ENCODE assay signal across 11 mouse cellular contexts in genomic region chr5:116312111-116312737, GRCm38 (mm10). TPM values are rescaled to one million over a fixed set of nuclear protein-coding genes. Genes with fewer than 3 reads are reported as not detected.
A peak's percentile ranks its signal among the peaks of the same experiment; 100 is the strongest.
DNase-seq lines count a peak whose midpoint lies in the region; ATAC-seq and TF ChIP-seq lines count a peak whose summit lies in the region.
"Had no signal": no experiment of that assay in that cellular context is flagged by ENCODE, and none has a peak within 500 bp of the region (broad histone marks: within the 10 kb centered on the region; RNA-seq: fewer than 3 reads in every experiment).

No protein-coding gene starts in this region.

- WGBS in forebrain, embryonic 14.5 days: 1% methylated on average over 15 of the region's 15 CpGs
- WGBS in limb, embryonic 12.5 days: 19% methylated on average over 15 of the region's 15 CpGs
- 47% methylated on average over 15 of the region's 15 CpGs for WGBS in liver, postnatal 0 days (ENCODE audit: insufficient replicate concordance)

- peak; percentile 35 to 41 for DNase-seq in layer of hippocampus, postnatal 10 days (ENCODE audit: low spot score in 2 of 2)
- no peak for DNase-seq in layer of hippocampus, adult 9-11 months
- DNase-seq in forebrain, embryonic 14.5 days (ENCODE audit: low spot score): peak; percentile 88
- peak; percentile 72 for DNase-seq in retina, embryonic 14.5 days (ENCODE audit: low spot score)
- no peak for DNase-seq in liver, postnatal 0 days
- DNase-seq in c-Kit-positive CD71-positive TER-119-positive erythroid progenitor cells, embryonic 14.5 days (ENCODE audit: low spot score): no peak
- no peak for DNase-seq in layer of hippocampus, postnatal 36 days
- DNase-seq: adrenal gland, adult 8-10 months; lung, postnatal 4 days; right cerebral cortex, postnatal 25 days had no signal

- H3K9me3 ChIP-seq in forebrain, embryonic 14.5 days (replicated peaks; ENCODE audit: control insufficient read depth, low read length): no peaks in the 10 kb centered on the region
- H3K9me3 ChIP-seq in limb, embryonic 12.5 days: no peaks in the 10 kb centered on the region
- no peaks in the 10 kb centered on the region for H3K9me3 ChIP-seq in liver, postnatal 0 days (ENCODE audit: low read length)

- ATAC-seq in forebrain, embryonic 14.5 days: peak; percentile 84
- ATAC-seq in limb, embryonic 12.5 days (ENCODE audit: insufficient number of reproducible peaks, insufficient read depth, low FRiP score, low TSS enrichment, low read depth): peak; percentile 27; the same call in 1 of the 2 replicates
- ATAC-seq in liver, postnatal 0 days: no peak

- H3K27ac ChIP-seq in forebrain, embryonic 14.5 days (ENCODE audit: low read depth, low read length): no peak overlapping the region
- peak overlapping the region; percentile 78 for H3K27ac ChIP-seq in limb, embryonic 12.5 days
- no peak overlapping the region for H3K27ac ChIP-seq in liver, postnatal 0 days (ENCODE audit: low read depth)

- peaks cover 51% of the 10 kb centered on the region for H3K27me3 ChIP-seq in forebrain, embryonic 14.5 days (replicated peaks; ENCODE audit: control insufficient read depth, insufficient read depth, low read length)
- no peaks in the 10 kb centered on the region for H3K27me3 ChIP-seq in limb, embryonic 12.5 days
- H3K27me3 ChIP-seq in liver, postnatal 0 days (ENCODE audit: insufficient read depth, low read length): no peaks in the 10 kb centered on the region

- no peaks in the 10 kb centered on the region for H3K4me1 ChIP-seq in forebrain, embryonic 14.5 days (ENCODE audit: control insufficient read depth, insufficient read depth, low read length)
- H3K4me1 ChIP-seq in limb, embryonic 12.5 days (replicated peaks): peaks cover 9% of the 10 kb centered on the region; the same call in 1 of the 2 replicates
- H3K4me1 ChIP-seq in liver, postnatal 0 days (ENCODE audit: insufficient read depth): no peaks in the 10 kb centered on the region

- TF ChIP-seq CTCF in liver, postnatal 0 days (IDR thresholded peaks at IDR 0.05; ENCODE audit: low read depth): no peak

- peak overlapping the region; percentile 39 for H3K4me2 ChIP-seq in forebrain, embryonic 14.5 days (ENCODE audit: low read length)
- peak overlapping the region; percentile 46 for H3K4me2 ChIP-seq in limb, embryonic 12.5 days
- no peak overlapping the region for H3K4me2 ChIP-seq in liver, postnatal 0 days (ENCODE audit: low read depth, low read length)

- H3K4me3 ChIP-seq in forebrain, embryonic 14.5 days (ENCODE audit: low read depth, low read length): peak overlapping the region; percentile 15
- H3K4me3 ChIP-seq in limb, embryonic 12.5 days (replicated peaks): peak overlapping the region; percentile 25; the same call in 1 of the 2 replicates
- H3K4me3 ChIP-seq in liver, postnatal 0 days (ENCODE audit: low read depth, low read length): no peak overlapping the region

- no peak for TF ChIP-seq EP300 in liver, postnatal 0 days (IDR thresholded peaks at IDR 0.05; ENCODE audit: low read depth)

- no peaks in the 10 kb centered on the region for H3K36me3 ChIP-seq in forebrain, embryonic 14.5 days (ENCODE audit: control insufficient read depth, insufficient read depth, low read length)
- no peaks in the 10 kb centered on the region for H3K36me3 ChIP-seq in limb, embryonic 12.5 days
- no peaks in the 10 kb centered on the region for H3K36me3 ChIP-seq in liver, postnatal 0 days (replicated peaks; ENCODE audit: insufficient read depth, low read length)

- peak overlapping the region; percentile 26; the same call in 1 of the 2 replicates for H3K9ac ChIP-seq in forebrain, embryonic 14.5 days (ENCODE audit: low read length)
- no peak overlapping the region for H3K9ac ChIP-seq in limb, embryonic 12.5 days (replicated peaks)
- no peak overlapping the region for H3K9ac ChIP-seq in liver, postnatal 0 days (replicated peaks)

RNA-seq across cellular contexts. Expression of gene Ccdc60, which starts 23.4 kb away (rescaled TPM):
- total RNA-seq in layer of hippocampus, postnatal 10 days (2021): 1 to 10 TPM in 1 of 2 experiments, under 1 TPM in 1; 0.37 to 1.0 TPM
- 0.89 and 1.1 TPM in 2 replicates for polyA plus RNA-seq in forebrain, embryonic 14.5 days (2014; fragmentation: Nextera tagmentation; extraction: Ambion mirVana)
- polyA plus RNA-seq in limb, embryonic 12.5 days (2016; fragmentation: Nextera tagmentation; extraction: Ambion mirVana): 1.4 and 1.7 TPM in 2 replicates
- not detected in 2 replicates for polyA plus RNA-seq in liver, postnatal 0 days (2015; fragmentation: Nextera tagmentation; extraction: Ambion mirVana)
- under 1 TPM; 0.15 to 0.48 TPM for total RNA-seq in layer of hippocampus, postnatal 36 days (2021)
- total RNA-seq: adrenal gland, adult 8-10 months had no signal

Comparison
In these comparisons a context has a peak if more than half of its experiments do, and no peak if none do; other contexts are left out.
1. DNase-seq: peak in layer of hippocampus, postnatal 10 days (2 of 2), forebrain, embryonic 14.5 days (single experiment) and retina, embryonic 14.5 days (single experiment); none in layer of hippocampus, adult 9-11 months (single experiment), liver, postnatal 0 days (single experiment), c-Kit-positive CD71-positive TER-119-positive erythroid progenitor cells, embryonic 14.5 days (single experiment) and layer of hippocampus, postnatal 36 days (0 of 2).